Mouse (Mus musculus): Measurements from ENCODE around the gene Aaed1. TPM values are rescaled to one million over a fixed set of nuclear protein-coding genes. Genes with fewer than 3 reads are reported as not detected.

Gene Aaed1
- polyA plus RNA-seq, 1 experiment from 2014 or later, result 42.9 TPM

- Histone ChIP-seq H3K9me3 (ENCODE audit: control insufficient read depth, low read length) (no peaks in the 10 kb centered on the region), H3K4me3 (ENCODE audit: low read depth, low read length) (no peak overlapping the region), H3K27me3 (replicated peaks; ENCODE audit: control insufficient read depth, insufficient read depth, low read length) (no peaks in the 10 kb centered on the region), H3K36me3 (ENCODE audit: control insufficient read depth, insufficient read depth, low read length) (peaks cover 34% of the 10 kb centered on the region), H3K9ac (ENCODE audit: low read length) (no peak overlapping the region), H3K4me1 (replicated peaks; ENCODE audit: control insufficient read depth, insufficient read depth, low read length) (no peaks in the 10 kb centered on the region), H3K27ac (ENCODE audit: low read depth) (no peak overlapping the region), H3K4me2 (ENCODE audit: low read length) (no peak overlapping the region)
- 88% methylated on average over 1 of the region's 1 CpGs for WGBS
- DNase-seq (ENCODE audit: low spot score) (no peak), ATAC-seq (replicated peaks; ENCODE audit: low FRiP score, low TSS enrichment, low read depth) (no peak)
Observed at GRCm38 (mm10) chr13:64299069-64299468, 13.4 kb downstream of the Aaed1 start.

- no peak for ATAC-seq (replicated peaks; ENCODE audit: low FRiP score, low TSS enrichment, low read depth)
- no peaks in the 10 kb centered on the region for H3K27me3 ChIP-seq (replicated peaks; ENCODE audit: control insufficient read depth, insufficient read depth, low read length)
- H3K9me3 ChIP-seq (ENCODE audit: control insufficient read depth, low read length), result 0 out of 2 replicates have a peak, but pooled peaks cover 4% of the 10 kb centered on the region
- no peak for DNase-seq (ENCODE audit: low spot score)
- H3K4me1 ChIP-seq (replicated peaks; ENCODE audit: control insufficient read depth, insufficient read depth, low read length), result no peaks in the 10 kb centered on the region
- H3K4me3 ChIP-seq (ENCODE audit: low read depth, low read length), result no peak overlapping the region
- WGBS, result 41% methylated on average over 4 of the region's 4 CpGs
- H3K9ac ChIP-seq (ENCODE audit: low read length), result no peak overlapping the region
- peaks cover 4% of the 10 kb centered on the region; the same call in 1 of the 2 replicates for H3K36me3 ChIP-seq (ENCODE audit: control insufficient read depth, insufficient read depth, low read length)
- no peak overlapping the region for H3K27ac ChIP-seq (ENCODE audit: low read depth)
- no peak overlapping the region for H3K4me2 ChIP-seq (ENCODE audit: low read length)
Observed at GRCm38 (mm10) chr13:64286791-64287190, 25.7 kb downstream of the Aaed1 start.

- H3K36me3 ChIP-seq (ENCODE audit: control insufficient read depth, insufficient read depth, low read length), result 0 out of 2 replicates have a peak, but pooled peaks cover under 1% of the 10 kb centered on the region
- 0 out of 2 replicates have a peak, but pooled peaks cover 4% of the 10 kb centered on the region for H3K9me3 ChIP-seq (ENCODE audit: control insufficient read depth, low read length)
- no peaks in the 10 kb centered on the region for H3K4me1 ChIP-seq (replicated peaks; ENCODE audit: control insufficient read depth, insufficient read depth, low read length)
- no peak overlapping the region for H3K27ac ChIP-seq (ENCODE audit: low read depth)
- no peak overlapping the region for H3K9ac ChIP-seq (ENCODE audit: low read length)
- no peak overlapping the region for H3K4me3 ChIP-seq (ENCODE audit: low read depth, low read length)
- ATAC-seq (replicated peaks; ENCODE audit: low FRiP score, low TSS enrichment, low read depth) (no peak), DNase-seq (ENCODE audit: low spot score) (no peak)
- 62% methylated on average over 4 of the region's 4 CpGs for WGBS
- H3K27me3 ChIP-seq (replicated peaks; ENCODE audit: control insufficient read depth, insufficient read depth, low read length), result no peaks in the 10 kb centered on the region
- no peak overlapping the region for H3K4me2 ChIP-seq (ENCODE audit: low read length)
Observed at GRCm38 (mm10) chr13:64286321-64286720, 26.2 kb downstream of the Aaed1 start.

- no peaks in the 10 kb centered on the region for H3K36me3 ChIP-seq (ENCODE audit: control insufficient read depth, insufficient read depth, low read length)
- DNase-seq (ENCODE audit: low spot score), result no peak
- H3K27me3 ChIP-seq (replicated peaks; ENCODE audit: control insufficient read depth, insufficient read depth, low read length), result no peaks in the 10 kb centered on the region
- H3K9me3 ChIP-seq (ENCODE audit: control insufficient read depth, low read length), result 0 out of 2 replicates have a peak, but pooled peaks cover 4% of the 10 kb centered on the region
- H3K4me2 ChIP-seq (ENCODE audit: low read length), result no peak overlapping the region
- no peak overlapping the region for H3K4me3 ChIP-seq (ENCODE audit: low read depth, low read length)
- no peaks in the 10 kb centered on the region for H3K4me1 ChIP-seq (replicated peaks; ENCODE audit: control insufficient read depth, insufficient read depth, low read length)
- H3K9ac ChIP-seq (ENCODE audit: low read length), result no peak overlapping the region
- WGBS, result 93% methylated on average over 2 of the region's 2 CpGs
- no peak for ATAC-seq (replicated peaks; ENCODE audit: low FRiP score, low TSS enrichment, low read depth)
- H3K27ac ChIP-seq (ENCODE audit: low read depth), result no peak overlapping the region
Observed at GRCm38 (mm10) chr13:64284676-64285075, 27.8 kb downstream of the Aaed1 start.

GRCm38 (mm10) chr13:64280940-64281339 is 31.6 kb downstream of the Aaed1 start:
- no peaks in the 10 kb centered on the region for H3K27me3 ChIP-seq (replicated peaks; ENCODE audit: control insufficient read depth, insufficient read depth, low read length)
- H3K4me3 ChIP-seq (ENCODE audit: low read depth, low read length), result no peak overlapping the region
- H3K36me3 ChIP-seq (ENCODE audit: control insufficient read depth, insufficient read depth, low read length), result no peaks in the 10 kb centered on the region
- no peak overlapping the region for H3K4me2 ChIP-seq (ENCODE audit: low read length)
- no peak overlapping the region for H3K9ac ChIP-seq (ENCODE audit: low read length)
- no peak overlapping the region for H3K27ac ChIP-seq (ENCODE audit: low read depth)
- H3K9me3 ChIP-seq (ENCODE audit: control insufficient read depth, low read length), result 0 out of 2 replicates have a peak, but pooled peaks cover 4% of the 10 kb centered on the region
- ATAC-seq (replicated peaks; ENCODE audit: low FRiP score, low TSS enrichment, low read depth), result no peak
- H3K4me1 ChIP-seq (replicated peaks; ENCODE audit: control insufficient read depth, insufficient read depth, low read length), result no peaks in the 10 kb centered on the region
- no peak for DNase-seq (ENCODE audit: low spot score)
- 86% methylated on average over 5 of the region's 5 CpGs for WGBS

- 18% methylated on average over 9 of the region's 9 CpGs for WGBS
- Histone ChIP-seq H3K4me1 (replicated peaks; ENCODE audit: control insufficient read depth, insufficient read depth, low read length) (peaks cover 5% of the 10 kb centered on the region; the same call in 1 of the 2 replicates), H3K9me3 (ENCODE audit: control insufficient read depth, low read length) (no peaks in the 10 kb centered on the region), H3K36me3 (ENCODE audit: control insufficient read depth, insufficient read depth, low read length) (no peaks in the 10 kb centered on the region), H3K4me3 (ENCODE audit: low read depth, low read length) (peak overlapping the region; percentile 80), H3K4me2 (ENCODE audit: low read length) (peak overlapping the region; percentile 100), H3K27ac (ENCODE audit: low read depth) (no peak overlapping the region), H3K27me3 (replicated peaks; ENCODE audit: control insufficient read depth, insufficient read depth, low read length) (no peaks in the 10 kb centered on the region; the same call in 1 of the 2 replicates), H3K9ac (ENCODE audit: low read length) (peak overlapping the region; percentile 56)
- DNase-seq (ENCODE audit: low spot score) (no peak), ATAC-seq (replicated peaks; ENCODE audit: low FRiP score, low TSS enrichment, low read depth) (no peak)
Observed at GRCm38 (mm10) chr13:64275754-64276127, 36.8 kb downstream of the Aaed1 start.

GRCm38 (mm10) chr13:64274879-64275753 is 37.4 kb downstream of the Aaed1 start, which contains the start of gene Cdc14b:
TSS of gene Cdc14b (minus strand) at chr13:64275290.
- under 1% methylated on average over 57 of the region's 57 CpGs for WGBS

GRCm38 (mm10) chr13:64273891-64274844 is 38.3 kb downstream of the Aaed1 start:
- H3K9me3 ChIP-seq (ENCODE audit: control insufficient read depth, low read length), result no peaks in the 10 kb centered on the region
- H3K4me3 ChIP-seq (ENCODE audit: low read depth, low read length), result peak overlapping the region; percentile 80
- peaks cover 5% of the 10 kb centered on the region; the same call in 1 of the 2 replicates for H3K4me1 ChIP-seq (replicated peaks; ENCODE audit: control insufficient read depth, insufficient read depth, low read length)
- H3K9ac ChIP-seq (ENCODE audit: low read length), result peak overlapping the region; percentile 56
- H3K36me3 ChIP-seq (ENCODE audit: control insufficient read depth, insufficient read depth, low read length), result no peaks in the 10 kb centered on the region
- H3K27me3 ChIP-seq (replicated peaks; ENCODE audit: control insufficient read depth, insufficient read depth, low read length), result no peaks in the 10 kb centered on the region; the same call in 1 of the 2 replicates
- H3K27ac ChIP-seq (ENCODE audit: low read depth), result no peak overlapping the region
- ATAC-seq (replicated peaks; ENCODE audit: low FRiP score, low TSS enrichment, low read depth) (peak; percentile 71), DNase-seq (ENCODE audit: low spot score) (peak; percentile 84)
- under 1% methylated on average over 90 of the region's 95 CpGs for WGBS
- H3K4me2 ChIP-seq (ENCODE audit: low read length), result peak overlapping the region; percentile 100

More at GRCm38 (mm10) chr13:64274879-64275753, 37.4 kb downstream of the Aaed1 start, which contains the start of gene Cdc14b:
- Histone ChIP-seq H3K9ac (ENCODE audit: low read length) (peak within 1 kb of the TSS; percentile 56), H3K36me3 (ENCODE audit: control insufficient read depth, insufficient read depth, low read length) (no peaks in the 10 kb centered on the region), H3K4me1 (replicated peaks; ENCODE audit: control insufficient read depth, insufficient read depth, low read length) (peaks cover 5% of the 10 kb centered on the region; the same call in 1 of the 2 replicates), H3K9me3 (ENCODE audit: control insufficient read depth, low read length) (no peaks in the 10 kb centered on the region), H3K4me3 (ENCODE audit: low read depth, low read length) (peak within 1 kb of the TSS; percentile 80), H3K4me2 (ENCODE audit: low read length) (peak within 1 kb of the TSS; percentile 100), H3K27ac (ENCODE audit: low read depth) (no peak within 1 kb of the TSS), H3K27me3 (replicated peaks; ENCODE audit: control insufficient read depth, insufficient read depth, low read length) (no peaks in the 10 kb centered on the region; the same call in 1 of the 2 replicates)
- DNase-seq (ENCODE audit: low spot score) (peak; percentile 94), ATAC-seq (replicated peaks; ENCODE audit: low FRiP score, low TSS enrichment, low read depth) (peak; percentile 97)

Measured in intestine, embryonic 14.5 days (tissue).